Mouse (Mus musculus) right cerebral cortex, postnatal 10 days (tissue): ENCODE results near the gene Abhd14b.
A peak's percentile ranks its signal among the peaks of the same experiment; 100 is the strongest.

Experiments used
- DNase-seq, 2 experiments: peaks; one replicate each; pipeline ENCODE4 v3.0.0; 2021; ENCODE audit warnings: low spot score in 2 of 2

Gene Abhd14b

GRCm38 (mm10) chr9:106429221-106430014 lies 17.8 kb upstream of the Abhd14b start, which contains the start of gene Rpl29:
Rpl29 (plus strand) TSS chr9:106429454.
- peak; percentile 96 for DNase-seq

- DNase-seq, result no peak
Measured at GRCm38 (mm10) chr9:106430015-106430264, 17.3 kb upstream of the Abhd14b start.

- DNase-seq, result peak in 1 of 2 experiments; percentile 32
Measured at GRCm38 (mm10) chr9:106433389-106433788, 13.9 kb upstream of the Abhd14b start.

GRCm38 (mm10) chr9:106436566-106436965 lies 10.7 kb upstream of the Abhd14b start:
- peak in 1 of 2 experiments; percentile 23 for DNase-seq

GRCm38 (mm10) chr9:106442680-106443079 lies 4.6 kb upstream of the Abhd14b start:
- DNase-seq, result no peak

- no peak for DNase-seq
Measured at GRCm38 (mm10) chr9:106444836-106445235, 2.4 kb upstream of the Abhd14b start.

GRCm38 (mm10) chr9:106447951-106448350 lies 692 bp downstream of the Abhd14b start:
- no peak for DNase-seq

GRCm38 (mm10) chr9:106448498-106449031 lies 1.3 kb downstream of the Abhd14b start:
- peak; percentile 84 to 87 for DNase-seq

GRCm38 (mm10) chr9:106449947-106450346 lies 2.7 kb downstream of the Abhd14b start:
- DNase-seq, result no peak

GRCm38 (mm10) chr9:106450661-106451060 lies 3.4 kb downstream of the Abhd14b start:
- DNase-seq, result no peak

- no peak for DNase-seq
Measured at GRCm38 (mm10) chr9:106451298-106451697, 4.0 kb downstream of the Abhd14b start.

- DNase-seq, result no peak
Measured at GRCm38 (mm10) chr9:106451899-106452298, 4.6 kb downstream of the Abhd14b start.

GRCm38 (mm10) chr9:106452351-106452750 lies 5.1 kb downstream of the Abhd14b start:
- no peak for DNase-seq

GRCm38 (mm10) chr9:106452821-106453220 lies 5.6 kb downstream of the Abhd14b start:
- DNase-seq, result peak; percentile 72 to 76

- peak in 1 of 2 experiments; percentile 74 for DNase-seq
Measured at GRCm38 (mm10) chr9:106453271-106454070, 6.2 kb downstream of the Abhd14b start, which contains the start of gene Pcbp4. Pcbp4 (plus strand) TSS chr9:106453291.

- DNase-seq, result peak in 1 of 2 experiments; percentile 64
Measured at GRCm38 (mm10) chr9:106454071-106454761, 7.0 kb downstream of the Abhd14b start.

GRCm38 (mm10) chr9:106454888-106455681 lies 7.8 kb downstream of the Abhd14b start:
- DNase-seq, result peak; percentile 74 to 84

GRCm38 (mm10) chr9:106456325-106457162 lies 9.3 kb downstream of the Abhd14b start:
- DNase-seq, result peak in 1 of 2 experiments; percentile 59

GRCm38 (mm10) chr9:106457163-106457559 lies 9.9 kb downstream of the Abhd14b start:
- no peak for DNase-seq

GRCm38 (mm10) chr9:106457920-106458319 lies 10.7 kb downstream of the Abhd14b start:
- no peak for DNase-seq
